Mouse (Mus musculus): ENCODE measurements around the gene Ahsg.

Ahsg gene

DNA sequence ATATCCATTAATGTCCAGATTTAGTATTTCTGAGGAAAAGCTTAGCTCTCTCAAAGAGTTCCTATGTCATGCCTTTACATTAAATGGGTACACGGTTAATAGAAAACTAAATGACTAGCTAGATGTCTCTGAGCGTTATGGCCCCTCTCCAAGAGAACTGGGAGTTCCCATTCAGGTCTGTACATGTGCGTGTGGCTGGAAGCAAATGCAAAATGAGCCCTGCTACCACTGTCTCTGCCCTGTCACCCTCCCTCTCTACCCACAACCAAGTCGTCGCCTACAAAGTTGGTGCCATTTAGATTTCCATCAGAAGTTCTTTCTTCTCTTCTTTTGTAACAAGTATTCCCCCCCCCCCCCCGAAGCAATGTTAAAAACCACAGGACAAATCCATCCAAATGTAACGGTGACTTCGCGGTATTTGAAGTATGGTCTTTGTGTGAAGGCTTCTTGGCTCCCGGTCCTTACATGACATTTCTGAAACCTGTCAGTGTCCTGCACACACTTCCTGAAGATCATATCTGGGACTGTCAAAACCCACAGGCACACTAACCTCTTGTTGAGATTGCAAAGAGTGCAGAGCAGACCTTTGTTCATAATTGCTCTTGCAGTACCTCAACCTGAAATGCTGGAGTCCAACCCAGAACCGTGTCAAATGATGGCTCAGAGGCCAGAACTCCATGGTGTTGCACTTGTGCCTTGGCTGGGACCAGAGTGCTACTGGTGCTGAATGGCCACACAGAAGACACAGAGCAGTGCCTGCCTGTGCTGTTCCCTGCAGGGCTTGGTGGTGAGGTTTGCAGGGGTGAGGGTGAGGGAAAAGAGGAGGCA is at the start of gene Ahsg:
Gene Ahsg (plus strand): TSS at position 595 of the 828 bp plus-strand sequence.
- no peak for DNase-seq

DNA sequence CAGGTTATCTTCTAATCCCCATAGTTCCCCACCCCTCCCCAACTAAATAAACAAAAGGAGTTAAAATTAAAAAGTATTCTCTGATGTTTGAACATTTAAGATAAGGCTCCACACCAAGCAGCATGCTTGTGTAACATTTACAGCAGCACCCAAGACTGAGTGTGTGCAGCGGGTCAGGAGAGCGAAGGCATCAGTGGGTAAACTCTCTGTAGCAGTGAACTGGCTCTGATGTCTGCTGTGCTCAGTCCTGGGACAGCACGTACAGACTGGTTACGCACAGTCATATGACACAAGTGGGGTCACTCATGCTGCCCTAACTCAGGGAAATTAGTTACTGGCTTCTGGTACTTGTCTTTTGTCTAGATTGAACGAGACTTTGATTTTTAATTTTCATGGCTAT is 48.2 kb upstream of the Ahsg start:
- no peak for DNase-seq

DNA sequence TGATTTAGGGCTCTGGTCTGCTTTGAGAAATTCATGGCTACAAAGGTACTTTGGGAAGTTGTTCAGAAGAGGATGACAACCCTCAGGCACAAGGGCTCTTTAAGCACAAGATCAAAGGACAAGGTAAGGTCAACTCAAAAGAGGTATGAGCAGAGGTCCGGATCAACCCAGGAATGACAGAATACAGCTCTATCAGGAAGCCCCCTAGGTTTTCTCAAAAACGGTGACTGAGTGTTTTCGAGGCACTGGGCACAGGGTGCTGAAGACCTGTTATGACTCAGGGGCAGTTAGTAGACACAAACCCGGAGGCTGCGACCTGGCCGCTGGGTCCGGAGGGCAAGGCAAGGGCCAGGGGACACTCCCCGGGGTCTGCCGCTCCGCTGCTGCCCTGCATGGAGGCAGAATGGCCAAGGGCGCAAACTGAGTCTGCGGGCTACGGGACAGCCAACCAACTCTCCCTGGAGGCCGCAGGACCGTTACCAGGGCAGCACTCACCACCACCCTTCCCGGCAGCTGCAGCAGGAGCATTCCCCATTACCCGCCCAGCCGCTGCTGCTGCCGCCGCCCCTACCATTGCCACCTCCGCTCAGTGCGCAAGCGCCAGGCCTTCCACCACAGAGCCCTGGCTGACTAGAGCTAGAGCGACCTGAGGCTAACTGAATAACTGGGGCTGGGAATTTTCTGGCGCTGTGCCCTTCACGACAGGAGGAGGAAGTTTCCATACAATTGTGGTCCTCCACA is 46.8 kb upstream of the Ahsg start:
- DNase-seq, result peak; percentile 92 to 96

DNA sequence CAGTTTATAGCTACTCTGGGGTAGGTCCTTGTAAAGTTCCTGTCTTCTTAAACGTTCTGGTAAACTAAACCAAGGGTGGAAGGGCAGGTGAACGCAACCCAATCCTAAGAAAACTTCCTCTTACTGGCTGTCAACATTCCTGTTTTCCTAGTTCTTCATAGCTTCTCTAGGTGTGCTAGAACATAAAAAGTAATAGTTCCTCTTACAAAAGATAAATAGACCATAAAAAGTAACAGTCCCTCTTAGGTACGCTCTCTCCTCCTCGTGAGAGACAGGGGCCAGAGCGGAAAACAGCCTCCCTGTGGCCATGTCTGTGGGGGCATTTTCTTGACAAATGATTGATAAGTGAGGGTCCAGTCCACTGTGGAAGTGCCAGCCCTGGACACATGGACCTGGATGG is 46.2 kb upstream of the Ahsg start:
- peak in 1 of 2 experiments; percentile 6 for DNase-seq

DNA sequence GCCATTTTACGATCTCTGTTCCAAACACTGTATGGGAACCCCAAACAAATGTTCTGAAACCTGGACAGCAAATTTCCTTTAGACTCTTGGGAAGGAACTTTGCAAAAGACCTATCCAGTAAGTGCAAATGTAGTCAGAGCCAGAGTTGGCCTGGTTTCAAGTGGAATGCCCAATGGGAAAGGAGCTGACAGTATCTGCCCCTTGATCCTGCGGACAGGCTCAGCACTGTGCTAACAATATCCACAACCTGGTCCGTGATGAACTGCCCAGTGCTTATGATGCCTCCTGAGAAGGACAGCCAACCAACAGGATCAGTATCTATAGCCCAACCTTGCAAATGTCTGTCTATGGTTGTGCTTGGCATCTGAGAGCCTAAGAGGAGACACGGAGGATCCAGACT is 45.6 kb upstream of the Ahsg start:
- peak; percentile 67 to 73 for DNase-seq

DNA sequence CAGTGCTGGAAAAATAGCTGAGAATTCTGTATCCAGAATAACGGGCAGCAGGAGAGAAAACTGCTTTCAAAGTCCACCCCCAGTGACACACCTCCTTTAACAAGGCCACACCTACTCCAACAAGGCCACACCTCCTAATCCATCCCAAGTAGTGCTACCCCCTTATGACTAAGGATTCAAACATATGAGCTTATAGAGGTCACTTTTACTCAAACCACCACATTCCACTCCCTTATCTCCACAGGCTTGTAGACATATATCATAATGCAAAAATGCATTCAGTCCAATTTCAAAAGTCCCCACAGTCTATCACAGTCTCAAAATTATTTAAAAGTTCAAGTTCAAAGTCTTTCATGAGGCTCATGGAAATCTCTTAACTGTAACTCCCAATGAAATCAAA is 43.4 kb upstream of the Ahsg start:
- no peak for DNase-seq

DNA sequence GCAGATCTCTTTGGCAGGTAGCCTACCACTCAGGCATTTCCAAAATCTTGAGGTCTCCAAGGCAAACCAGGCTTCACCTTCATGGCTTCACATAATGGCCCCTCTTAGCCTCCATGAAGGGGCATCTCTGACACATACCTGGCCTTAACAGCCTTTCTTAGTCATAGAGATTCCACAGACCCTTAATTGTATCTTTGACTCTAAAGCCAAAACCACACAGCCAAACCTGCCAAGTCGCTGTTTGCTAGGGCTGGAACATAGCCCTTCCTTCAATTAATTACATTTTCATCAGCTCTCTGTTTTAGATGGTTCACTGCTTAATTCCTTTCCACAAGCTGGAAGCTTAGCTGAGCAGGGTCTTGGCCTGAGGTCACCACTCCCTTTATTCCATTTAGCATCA is 42.7 kb upstream of the Ahsg start:
- no peak for DNase-seq

DNA sequence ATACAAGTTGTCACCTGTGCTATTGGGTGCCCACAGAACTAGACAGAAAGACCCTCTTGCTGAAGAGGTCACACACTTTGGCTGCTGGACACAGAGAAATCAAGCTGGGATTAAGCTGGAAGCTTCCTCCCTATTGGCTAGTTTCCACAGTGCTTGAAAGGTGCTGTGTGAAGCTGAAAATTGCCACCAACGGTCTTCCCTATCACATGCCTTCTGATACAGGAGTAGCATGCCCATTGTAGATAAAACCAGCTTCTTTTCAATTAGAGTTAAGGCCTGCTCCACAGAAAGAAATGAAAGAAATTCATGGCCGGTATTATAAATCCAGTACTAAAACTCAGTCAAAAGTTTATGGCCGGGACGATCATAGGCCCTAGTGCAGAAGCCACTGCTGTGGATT is 38.4 kb upstream of the Ahsg start:
- no peak for DNase-seq

DNA sequence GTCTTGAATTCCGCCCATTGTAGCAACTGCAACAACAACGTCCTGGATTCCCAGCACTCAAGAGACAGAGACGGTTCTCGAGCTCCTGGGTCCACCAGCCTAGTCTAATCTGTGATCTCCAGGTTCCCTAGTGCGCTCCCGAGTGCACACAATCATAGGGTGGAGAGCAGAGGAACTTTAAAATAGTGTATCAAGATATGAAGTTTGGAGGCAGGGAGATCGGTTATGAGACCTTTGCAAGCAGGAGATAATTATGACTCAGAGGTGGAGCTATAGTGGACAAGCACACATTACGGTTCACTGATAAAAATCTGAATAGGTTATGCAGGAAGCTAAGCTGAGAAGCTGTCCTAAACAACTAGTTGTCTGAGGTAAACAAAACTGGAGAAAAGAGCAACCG is 34.3 kb upstream of the Ahsg start:
- no peak for DNase-seq

DNA sequence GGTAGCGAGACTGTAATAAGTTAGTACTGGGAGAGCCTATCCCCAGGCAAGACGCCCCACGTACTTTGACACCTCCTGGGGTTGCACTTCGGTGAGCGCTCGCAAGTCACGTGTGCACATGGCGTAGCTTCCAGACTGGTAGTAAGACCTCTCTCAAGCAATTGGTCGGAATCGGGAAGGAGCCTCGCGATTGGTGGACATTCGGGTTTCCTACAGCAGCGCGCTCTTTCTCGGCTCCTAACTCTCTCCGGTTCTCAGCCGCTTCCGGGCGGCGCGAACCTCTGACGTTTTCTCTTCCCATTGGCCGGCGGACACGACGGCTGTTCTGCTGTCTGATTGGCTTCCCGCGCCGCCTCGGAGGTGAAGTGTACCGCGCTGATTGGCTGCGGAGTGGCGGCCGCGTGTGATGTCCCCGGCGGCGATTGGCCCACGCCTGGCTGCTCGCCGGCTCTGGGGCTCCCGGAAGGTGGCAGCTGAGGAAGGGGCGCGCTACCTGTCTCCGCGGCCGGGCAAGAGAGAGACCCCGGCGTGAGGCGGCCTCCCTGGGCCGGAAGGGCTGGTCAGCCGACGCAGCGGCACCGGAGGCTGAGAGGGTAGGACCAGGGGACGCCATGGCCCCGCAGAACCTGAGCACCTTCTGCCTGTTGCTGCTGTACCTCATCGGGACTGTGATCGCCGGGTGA is 33.5 kb upstream of the Ahsg start, which contains the start of the genes Tbccd1 and Dnajb11:
Gene Tbccd1 (minus strand): TSS at position 239 of the 683 bp plus-strand sequence.
Gene Dnajb11 (plus strand): TSS at position 415 of the 683 bp plus-strand sequence.
- peak; percentile 99 for DNase-seq

DNA sequence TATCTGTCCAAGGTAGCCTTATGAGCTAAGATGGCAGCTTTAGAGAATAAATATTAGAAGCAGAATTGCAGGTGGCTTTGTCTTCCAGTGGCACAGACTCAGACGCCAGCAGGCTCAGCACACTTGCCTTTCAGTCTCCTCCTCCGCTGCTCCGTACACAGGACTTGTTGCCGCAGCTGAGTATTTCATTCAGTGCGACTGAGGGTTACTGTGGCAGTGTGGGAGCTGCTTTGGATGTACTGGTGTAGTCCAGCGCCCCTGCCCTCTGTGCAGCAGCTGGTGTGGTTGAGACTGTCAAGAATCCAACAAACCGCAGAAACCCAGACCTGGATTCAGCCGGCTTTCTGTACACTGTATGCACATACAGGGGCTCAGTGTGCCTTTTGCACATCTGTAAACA is 18.7 kb upstream of the Ahsg start:
- DNase-seq, result no peak

DNA sequence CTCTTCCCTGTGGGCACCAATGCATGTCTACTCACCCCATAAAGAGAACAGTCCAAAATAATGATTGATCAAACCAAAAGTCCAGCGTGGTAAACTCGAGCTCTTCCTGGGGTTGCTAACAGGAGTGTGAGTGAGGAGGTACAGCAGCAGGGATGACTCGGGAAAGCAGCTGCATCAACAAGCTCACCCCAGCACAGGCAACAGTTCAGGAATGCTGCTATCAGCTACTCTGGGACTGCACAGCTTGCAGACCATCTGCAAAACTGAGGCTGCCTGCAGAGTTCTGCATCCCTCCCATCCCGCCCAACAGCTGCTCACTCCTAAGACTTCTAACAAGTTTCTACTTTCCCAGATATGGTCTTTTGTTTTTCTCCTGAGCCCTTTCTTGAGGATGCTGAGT is 17.7 kb upstream of the Ahsg start:
- DNase-seq, result no peak

DNA sequence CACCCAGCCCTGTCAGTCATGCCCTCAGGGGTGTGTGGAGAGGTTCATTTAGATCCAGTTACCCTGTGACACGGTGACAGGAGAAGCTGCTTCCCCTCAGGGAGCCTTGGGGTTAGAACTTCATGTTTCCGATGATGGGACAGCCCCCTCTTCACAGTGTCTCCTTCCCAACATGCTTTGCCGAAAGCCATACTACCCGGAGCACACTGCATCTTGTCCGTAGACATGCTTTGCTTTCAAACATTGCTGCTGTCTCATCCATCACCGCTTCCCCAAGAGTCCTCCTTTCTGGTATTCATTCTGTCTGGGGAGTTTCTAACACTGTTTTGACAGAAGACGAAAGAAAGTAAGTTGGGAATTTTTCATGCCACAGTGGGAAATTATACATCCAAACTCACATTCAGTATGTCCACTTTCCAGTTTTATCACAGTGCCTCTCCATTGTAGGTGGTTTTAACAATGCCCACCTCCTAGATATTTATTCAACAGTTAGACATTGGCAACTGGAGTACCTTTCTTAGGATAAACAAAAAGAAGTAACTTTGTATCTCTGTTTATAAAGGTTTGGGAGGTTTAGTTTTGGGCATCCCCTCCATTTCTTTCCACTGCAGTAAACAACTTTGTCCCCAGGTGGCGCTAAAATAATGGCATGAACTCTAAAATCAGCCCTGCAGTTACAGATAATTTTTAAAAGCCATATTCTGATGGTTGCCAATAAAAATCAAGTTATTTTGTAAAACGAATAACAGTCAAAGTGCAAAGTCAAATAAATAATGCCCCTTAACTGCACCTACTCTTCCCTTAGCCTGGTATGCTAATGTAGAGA is 14.6 kb upstream of the Ahsg start:
- peak in 1 of 2 experiments; percentile 63 for DNase-seq

DNA sequence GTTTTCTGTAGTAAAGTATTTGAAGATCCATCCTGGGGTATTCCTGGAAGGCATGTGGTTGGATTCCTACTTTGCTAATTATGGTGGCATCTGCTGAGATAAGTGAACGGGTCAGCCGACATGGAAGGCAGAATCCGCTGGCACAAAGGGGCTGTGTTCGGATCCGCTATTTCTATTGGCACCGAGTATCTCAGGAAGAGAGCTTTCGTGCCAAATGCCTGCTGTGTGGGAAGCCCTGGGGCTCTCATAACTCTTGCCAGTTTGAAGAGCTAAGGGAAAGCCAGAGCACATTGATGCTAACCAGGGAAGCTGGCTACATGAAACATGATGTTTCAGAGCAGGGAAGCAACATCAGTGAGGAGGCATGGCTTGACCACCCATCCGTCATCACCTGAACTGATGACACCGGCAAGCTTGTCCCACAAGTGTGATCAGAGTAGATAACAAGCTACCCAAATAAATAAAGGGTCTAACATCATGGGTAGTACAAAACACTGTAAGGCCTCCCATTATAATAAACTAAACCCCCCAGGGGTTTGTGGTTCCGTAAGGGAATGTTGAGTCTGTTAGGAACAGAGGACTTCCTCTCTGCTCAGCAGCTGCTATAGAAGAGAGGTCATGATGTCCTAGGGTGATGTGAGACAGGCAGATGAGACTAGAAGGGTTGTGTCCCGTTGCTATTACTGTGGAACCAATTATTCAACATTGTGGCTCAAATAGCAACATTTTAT is 13.3 kb upstream of the Ahsg start:
- DNase-seq, result no peak

DNA sequence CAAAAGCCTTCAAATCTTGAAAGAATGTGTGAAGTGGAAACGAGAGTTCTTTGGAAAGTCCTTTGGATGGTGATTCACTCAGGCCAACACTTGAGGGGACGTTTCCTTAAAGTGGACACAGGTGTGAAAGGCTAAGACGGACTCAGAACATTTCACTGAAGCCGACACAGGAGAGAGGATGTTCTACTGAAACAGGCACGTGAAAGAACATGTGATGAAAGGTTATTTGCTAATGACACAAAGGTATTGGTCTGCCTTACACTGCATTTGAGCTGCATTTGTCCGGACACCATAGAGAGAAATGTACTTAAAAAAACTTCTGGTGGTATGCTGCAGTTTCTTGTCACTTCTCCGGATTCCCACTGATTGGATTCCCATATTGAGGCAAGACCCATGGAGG is 12.4 kb upstream of the Ahsg start:
- no peak for DNase-seq

DNA sequence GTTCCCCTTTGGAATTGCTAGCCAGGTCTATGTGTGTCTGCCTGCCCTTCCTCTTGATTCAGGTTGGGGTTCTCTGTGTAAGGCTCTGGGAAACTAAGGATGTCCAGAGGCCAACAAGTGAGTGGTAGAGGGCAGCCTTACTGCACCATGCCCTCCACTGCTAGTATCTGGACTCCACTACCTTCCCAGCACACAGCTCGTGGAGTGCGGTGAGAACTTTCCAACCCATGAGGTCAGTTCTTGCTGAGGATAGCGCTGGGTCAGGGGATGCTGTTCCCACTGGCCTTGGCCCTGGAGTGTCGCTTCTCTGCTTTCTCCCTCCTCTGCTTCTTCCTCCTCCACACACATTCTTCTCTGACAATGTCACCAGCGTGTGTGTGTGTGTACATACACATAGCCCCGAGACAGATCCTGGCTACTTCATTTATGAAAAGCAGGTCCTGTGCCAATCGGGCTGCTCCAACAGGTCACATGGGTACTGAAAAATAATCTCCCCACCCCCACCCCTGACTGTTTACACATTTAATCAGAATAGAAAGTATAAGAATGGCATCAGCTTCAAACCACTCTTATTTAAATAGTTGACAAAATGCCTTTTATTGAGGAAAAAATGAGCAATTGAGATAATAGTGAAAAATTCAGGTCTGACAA is 11.0 kb upstream of the Ahsg start:
- DNase-seq, result no peak

DNA sequence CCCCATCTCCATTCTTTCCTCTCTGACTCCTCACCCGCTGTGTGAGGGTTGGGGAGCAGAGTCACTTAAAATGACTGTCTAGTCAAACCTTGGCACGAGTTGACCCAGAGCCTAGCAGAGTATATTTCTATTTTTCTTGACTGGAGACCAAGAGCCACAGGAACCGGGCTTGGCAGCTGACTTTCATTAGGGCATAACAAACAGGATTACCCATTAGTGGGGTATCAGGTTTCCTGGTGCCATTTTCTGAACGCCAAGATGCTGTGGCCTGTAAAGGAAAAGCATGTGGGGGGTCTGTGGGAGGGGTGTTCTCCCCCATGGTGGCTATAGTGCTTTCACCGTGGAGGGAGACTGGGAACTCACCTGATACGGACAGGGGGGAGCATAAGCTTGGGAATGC is 10.2 kb upstream of the Ahsg start:
- DNase-seq, result no peak

DNA sequence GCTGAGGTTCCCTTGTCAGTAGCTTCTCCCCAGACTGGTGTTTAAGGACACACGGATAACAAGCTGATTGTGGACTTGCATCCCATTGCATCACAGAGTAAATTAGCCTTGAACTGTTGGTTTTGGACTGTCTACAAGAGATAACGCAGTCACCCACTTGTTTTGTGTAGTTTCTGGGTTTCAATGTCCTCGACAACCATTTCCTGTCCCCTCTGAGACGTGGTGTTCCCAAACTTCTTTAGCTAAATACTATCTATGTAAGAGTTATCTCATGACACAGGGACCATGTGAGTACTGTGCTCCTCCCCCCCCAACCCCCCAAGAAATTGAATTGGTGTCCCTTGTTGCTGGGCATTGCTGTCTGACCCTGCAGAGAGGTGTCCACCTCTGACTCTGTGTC is 9.6 kb upstream of the Ahsg start:
- DNase-seq, result peak in 1 of 2 experiments; percentile 35

DNA sequence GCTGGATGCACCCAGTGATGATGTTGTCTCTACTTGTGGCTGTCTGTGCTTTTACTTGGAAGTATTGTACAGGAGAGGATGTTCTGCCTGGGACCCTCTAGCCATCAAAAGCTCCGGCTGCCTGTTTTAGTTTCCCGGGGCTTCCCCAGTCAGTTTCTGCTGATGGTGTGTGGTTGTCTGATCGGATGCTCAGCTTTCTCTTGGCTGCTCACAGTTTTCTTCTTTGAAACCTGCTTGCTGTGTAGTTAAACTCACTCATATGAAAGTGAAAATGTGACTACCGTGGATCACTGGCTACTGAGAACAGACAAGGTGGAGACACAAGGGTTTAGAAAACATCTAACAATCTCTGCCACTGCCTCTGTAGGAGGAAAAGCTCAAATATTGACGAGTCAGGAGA is 7.6 kb upstream of the Ahsg start:
- no peak for DNase-seq

DNA sequence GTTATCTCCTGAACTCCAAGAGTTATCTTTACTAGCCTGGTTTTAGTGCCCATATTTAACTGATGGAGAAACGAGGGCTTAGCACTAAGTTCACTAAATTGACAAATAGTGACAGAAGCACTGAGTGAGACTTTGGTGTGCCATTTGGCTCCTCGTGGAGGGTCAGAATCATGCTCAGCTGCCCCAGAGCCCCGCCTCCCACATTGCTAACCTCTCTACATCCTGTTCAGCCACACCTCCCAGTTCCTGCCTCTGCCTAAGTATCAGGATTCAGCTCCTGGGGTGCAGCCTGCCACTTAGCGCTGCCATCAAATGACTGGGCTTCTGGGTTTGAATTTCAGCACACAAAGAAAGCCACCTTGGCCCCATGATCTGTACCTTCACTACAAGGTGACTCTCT is 5.7 kb upstream of the Ahsg start:
- no peak for DNase-seq

DNA sequence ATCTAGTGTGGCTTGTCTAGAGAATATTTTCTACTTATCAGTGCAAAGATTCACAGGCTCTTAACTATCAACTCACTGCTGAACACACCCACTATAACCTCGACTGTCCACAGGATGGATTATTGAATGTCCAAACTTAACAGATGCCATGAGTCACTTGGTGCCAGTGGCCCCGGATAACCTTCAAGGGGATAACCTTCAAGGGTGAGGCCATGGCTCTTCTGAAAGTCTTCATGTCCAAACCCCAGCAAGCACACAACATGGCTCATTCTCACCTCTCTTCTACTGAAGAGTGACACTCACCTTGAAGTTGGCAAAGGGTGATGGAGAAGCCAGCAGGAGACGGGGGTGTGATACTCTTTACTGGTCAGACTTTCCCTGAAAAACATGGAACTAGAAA is 4.4 kb upstream of the Ahsg start:
- DNase-seq, result no peak

Measured in kidney, postnatal 36 days (tissue).